In genomic region chr2:12868772-12869171, GRCm38 (mm10) we compare ENCODE assay signal across 19 mouse cellular contexts. TPM values are rescaled to one million over a fixed set of nuclear protein-coding genes. Genes with fewer than 3 reads are reported as not detected.
A peak's percentile ranks its signal among the peaks of the same experiment; 100 is the strongest.
DNase-seq lines count a peak whose midpoint lies in the region; ATAC-seq and TF ChIP-seq lines count a peak whose summit lies in the region.
"Had no signal": no experiment of that assay in that cellular context is flagged by ENCODE, and none has a peak within 500 bp of the region (broad histone marks: within the 10 kb centered on the region; RNA-seq: fewer than 3 reads in every experiment).

No protein-coding gene starts in this region.

- no peak overlapping the region for H3K4me2 ChIP-seq in hindbrain, embryonic 16.5 days (ENCODE audit: low read length)
- no peak overlapping the region for H3K4me2 ChIP-seq in hindbrain, embryonic 14.5 days (replicated peaks)
- no peak overlapping the region for H3K4me2 ChIP-seq in neural tube, embryonic 13.5 days
- no peak overlapping the region for H3K4me2 ChIP-seq in kidney, embryonic 14.5 days (replicated peaks; ENCODE audit: low read depth, low read length)
- H3K4me2 ChIP-seq: embryonic facial prominence, embryonic 12.5 days; forebrain, embryonic 13.5 days had no signal

- no peaks in the 10 kb centered on the region for H3K4me1 ChIP-seq in hindbrain, embryonic 16.5 days (ENCODE audit: control insufficient read depth, insufficient read depth, low read depth, low read length)
- no peaks in the 10 kb centered on the region for H3K4me1 ChIP-seq in hindbrain, embryonic 14.5 days (replicated peaks; ENCODE audit: control insufficient read depth, insufficient read depth, low read length)
- no peaks in the 10 kb centered on the region for H3K4me1 ChIP-seq in neural tube, embryonic 13.5 days (replicated peaks)
- no peaks in the 10 kb centered on the region for H3K4me1 ChIP-seq in kidney, embryonic 14.5 days (ENCODE audit: control insufficient read depth, insufficient read depth, low read length)
- H3K4me1 ChIP-seq: embryonic facial prominence, embryonic 10.5 days; embryonic facial prominence, embryonic 12.5 days; forebrain, embryonic 13.5 days had no signal

- WGBS in hindbrain, embryonic 16.5 days = 51% methylated on average over 3 of the region's 3 CpGs
- 56% methylated on average over 3 of the region's 3 CpGs for WGBS in hindbrain, embryonic 14.5 days
- WGBS in neural tube, embryonic 13.5 days = 38% methylated on average over 3 of the region's 3 CpGs
- 63% methylated on average over 3 of the region's 3 CpGs for WGBS in kidney, embryonic 14.5 days

- ATAC-seq in hindbrain, embryonic 16.5 days = peak; percentile 56; the same call in 1 of the 2 replicates
- no peak for ATAC-seq in hindbrain, embryonic 14.5 days (ENCODE audit: low FRiP score)
- ATAC-seq in neural tube, embryonic 13.5 days (ENCODE audit: low read depth) = peak; percentile 56
- ATAC-seq in kidney, embryonic 14.5 days (ENCODE audit: low FRiP score, low TSS enrichment) = no peak
- ATAC-seq in cerebellum, adult (ENCODE audit: insufficient number of reproducible peaks, low FRiP score, low TSS enrichment) = no peak
- ATAC-seq: forebrain, embryonic 13.5 days; forebrain, postnatal 0 days had no signal

- H3K4me3 ChIP-seq in hindbrain, embryonic 16.5 days (ENCODE audit: low read length) = no peak overlapping the region
- no peak overlapping the region for H3K4me3 ChIP-seq in hindbrain, embryonic 14.5 days (replicated peaks; ENCODE audit: low read length)
- no peak overlapping the region for H3K4me3 ChIP-seq in neural tube, embryonic 13.5 days
- no peak overlapping the region for H3K4me3 ChIP-seq in kidney, embryonic 14.5 days (ENCODE audit: low read length)
- H3K4me3 ChIP-seq: embryonic facial prominence, embryonic 10.5 days; embryonic facial prominence, embryonic 12.5 days; forebrain, embryonic 13.5 days had no signal

- TF ChIP-seq CTCF in brain, embryonic 14.5 days (IDR thresholded peaks at IDR 0.05; ENCODE audit: borderline replicate concordance, extremely low read depth, insufficient read depth, insufficient read length) = no peak

- H3K27me3 ChIP-seq in hindbrain, embryonic 16.5 days (replicated peaks; ENCODE audit: control insufficient read depth, insufficient read depth, low read length) = no peaks in the 10 kb centered on the region
- no peaks in the 10 kb centered on the region for H3K27me3 ChIP-seq in hindbrain, embryonic 14.5 days (ENCODE audit: control insufficient read depth, insufficient read depth, low read length)
- no peaks in the 10 kb centered on the region for H3K27me3 ChIP-seq in neural tube, embryonic 13.5 days
- H3K27me3 ChIP-seq in kidney, embryonic 14.5 days (ENCODE audit: control insufficient read depth, insufficient read depth, low read length) = no peaks in the 10 kb centered on the region
- H3K27me3 ChIP-seq: embryonic facial prominence, embryonic 12.5 days; forebrain, embryonic 13.5 days had no signal

- H3K9me3 ChIP-seq in hindbrain, embryonic 16.5 days (ENCODE audit: control insufficient read depth, low read length) = no peaks in the 10 kb centered on the region
- H3K9me3 ChIP-seq in hindbrain, embryonic 14.5 days (ENCODE audit: control insufficient read depth, low read length) = no peaks in the 10 kb centered on the region
- no peaks in the 10 kb centered on the region for H3K9me3 ChIP-seq in neural tube, embryonic 13.5 days
- H3K9me3 ChIP-seq in kidney, embryonic 14.5 days (ENCODE audit: control insufficient read depth, low read length) = no peaks in the 10 kb centered on the region
- H3K9me3 ChIP-seq: embryonic facial prominence, embryonic 10.5 days; embryonic facial prominence, embryonic 12.5 days; forebrain, embryonic 13.5 days had no signal

- no peaks in the 10 kb centered on the region for H3K36me3 ChIP-seq in hindbrain, embryonic 16.5 days (ENCODE audit: control insufficient read depth, insufficient read depth, low read length)
- no peaks in the 10 kb centered on the region for H3K36me3 ChIP-seq in hindbrain, embryonic 14.5 days (replicated peaks; ENCODE audit: control insufficient read depth, insufficient read depth)
- H3K36me3 ChIP-seq in neural tube, embryonic 13.5 days = no peaks in the 10 kb centered on the region
- H3K36me3 ChIP-seq in kidney, embryonic 14.5 days (ENCODE audit: control insufficient read depth, insufficient read depth, low read length) = no peaks in the 10 kb centered on the region
- H3K36me3 ChIP-seq: embryonic facial prominence, embryonic 10.5 days; embryonic facial prominence, embryonic 12.5 days had no signal

- TF ChIP-seq POLR2A in brain, embryonic 14.5 days (IDR thresholded peaks at IDR 0.05; ENCODE audit: borderline replicate concordance, extremely low read depth, insufficient read depth, insufficient read length, poor library complexity, severe bottlenecking) = no peak

- no peak for DNase-seq in hindbrain, embryonic 14.5 days (ENCODE audit: low spot score)
- DNase-seq in neural tube, embryonic 10.5 days (ENCODE audit: extremely low spot score, low spot score) = no peak
- peak; percentile 52 for DNase-seq in brain, embryonic 14.5 days (ENCODE audit: low read depth)
- DNase-seq: adrenal gland, adult 2 months; adrenal gland, postnatal 10 days; adrenal gland, postnatal 25 days; cerebellum, adult 11-12 months; cerebellum, adult 2 months; cerebellum, adult 9-10 months; cerebellum, postnatal 10 days; cerebellum, postnatal 25 days; forebrain, postnatal 0 days had no signal

- no peak overlapping the region for H3K9ac ChIP-seq in hindbrain, embryonic 16.5 days (ENCODE audit: low read depth, low read length)
- no peak overlapping the region for H3K9ac ChIP-seq in hindbrain, embryonic 14.5 days
- H3K9ac ChIP-seq in neural tube, embryonic 13.5 days = no peak overlapping the region
- no peak overlapping the region for H3K9ac ChIP-seq in kidney, embryonic 14.5 days (ENCODE audit: low read depth, low read length)
- H3K9ac ChIP-seq: embryonic facial prominence, embryonic 12.5 days; forebrain, embryonic 13.5 days; forebrain, postnatal 0 days had no signal

- H3K27ac ChIP-seq in hindbrain, embryonic 16.5 days (ENCODE audit: low read depth, low read length) = no peak overlapping the region
- no peak overlapping the region for H3K27ac ChIP-seq in hindbrain, embryonic 14.5 days
- H3K27ac ChIP-seq in neural tube, embryonic 13.5 days (replicated peaks) = no peak overlapping the region
- no peak overlapping the region for H3K27ac ChIP-seq in kidney, embryonic 14.5 days (ENCODE audit: low read depth, low read length)
- H3K27ac ChIP-seq: embryonic facial prominence, embryonic 10.5 days; embryonic facial prominence, embryonic 12.5 days; forebrain, embryonic 13.5 days had no signal

RNA-seq across cellular contexts. Expression of gene Pter, which starts 55.1 kb away (rescaled TPM):
- 8.0 and 9.3 TPM in 2 replicates for polyA plus RNA-seq in hindbrain, embryonic 16.5 days (2015; fragmentation: Nextera tagmentation; extraction: Ambion mirVana)
- polyA plus RNA-seq in hindbrain, embryonic 14.5 days (2014; fragmentation: Nextera tagmentation; extraction: Ambion mirVana) = 10.3 and 11.7 TPM in 2 replicates
- polyA plus RNA-seq in neural tube, embryonic 13.5 days (2015; fragmentation: Nextera tagmentation; extraction: Ambion mirVana) = 5.0 and 5.3 TPM in 2 replicates
- polyA plus RNA-seq in brain, embryonic 14.5 days (2012; rRNA removed) = 2.9 and 4.3 TPM in 2 replicates
- 25.2 and 30.7 TPM in 2 replicates for polyA plus RNA-seq in kidney, embryonic 14.5 days (2014; fragmentation: Nextera tagmentation; extraction: Ambion mirVana)

Comparison
In these comparisons a context has a peak if more than half of its experiments do, and no peak if none do; other contexts are left out.
1. ATAC-seq: peak in hindbrain, embryonic 16.5 days (single experiment) and neural tube, embryonic 13.5 days (single experiment); none in hindbrain, embryonic 14.5 days (single experiment), kidney, embryonic 14.5 days (single experiment) and cerebellum, adult (single experiment).